Mouse (Mus musculus): ENCODE data around the gene Irgm1. TPM values are rescaled to one million over a fixed set of nuclear protein-coding genes. Genes with fewer than 3 reads are reported as not detected.
"Not testable (repeated sequence)": the region's sequence is repeated elsewhere in the genome, so short reads cannot be mapped to it uniquely, and the experiment has no call there.

Gene Irgm1
- polyA plus RNA-seq (2016; fragmentation: Nextera tagmentation; extraction: Ambion mirVana) = 2.2 and 2.9 TPM in 2 replicates

DNA sequence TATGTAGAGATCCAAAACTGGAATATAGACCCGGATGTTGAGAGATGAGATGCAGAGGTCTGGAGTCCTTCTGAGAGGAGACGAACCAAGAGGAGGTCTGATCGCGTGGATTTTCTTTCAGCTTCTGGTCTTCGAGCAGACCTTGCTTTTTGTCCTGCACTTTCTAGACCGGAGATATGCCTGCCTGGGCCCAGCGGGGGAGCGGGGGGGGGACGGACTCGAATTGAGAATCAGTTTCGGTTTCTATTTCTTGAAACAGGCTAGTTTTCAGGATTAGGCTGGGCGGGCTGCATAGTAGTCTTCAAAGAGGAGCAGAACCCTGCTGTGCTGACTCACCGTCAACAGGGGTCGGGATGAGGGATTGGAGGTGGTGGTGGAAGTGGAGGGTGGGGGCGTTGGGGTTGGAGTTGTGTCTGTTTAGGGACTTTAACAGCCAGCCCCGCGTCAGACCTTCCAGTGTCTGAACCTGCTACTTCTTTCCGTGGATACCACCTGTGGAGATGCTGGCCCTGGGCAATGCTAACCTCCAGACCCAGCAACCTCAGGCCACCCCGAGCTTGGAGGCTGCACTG, at the start of gene Irgm1:
Gene Irgm1 (minus strand): TSS at position 483 of the 572 bp plus-strand sequence.
- H3K27me3 ChIP-seq = peaks cover 16% of the 10 kb centered on the region
- peak within 1 kb of the TSS; percentile 29; the same call in 1 of the 2 replicates for H3K27ac ChIP-seq
- peak within 1 kb of the TSS; percentile 78 for H3K4me2 ChIP-seq
- H3K4me1 ChIP-seq (replicated peaks) = peaks cover 15% of the 10 kb centered on the region
- no peaks in the 10 kb centered on the region for H3K9me3 ChIP-seq
- 0 out of 2 replicates have a peak, but pooled peaks have one; percentile 28 for ATAC-seq (ENCODE audit: insufficient number of reproducible peaks, insufficient read depth, low FRiP score, low TSS enrichment, low read depth)
- H3K36me3 ChIP-seq = no peaks in the 10 kb centered on the region
- peak within 1 kb of the TSS; percentile 60 for H3K9ac ChIP-seq (replicated peaks)
- 1% methylated on average over 19 of the region's 19 CpGs for WGBS
- peak within 1 kb of the TSS; percentile 48 for H3K4me3 ChIP-seq (replicated peaks)

DNA sequence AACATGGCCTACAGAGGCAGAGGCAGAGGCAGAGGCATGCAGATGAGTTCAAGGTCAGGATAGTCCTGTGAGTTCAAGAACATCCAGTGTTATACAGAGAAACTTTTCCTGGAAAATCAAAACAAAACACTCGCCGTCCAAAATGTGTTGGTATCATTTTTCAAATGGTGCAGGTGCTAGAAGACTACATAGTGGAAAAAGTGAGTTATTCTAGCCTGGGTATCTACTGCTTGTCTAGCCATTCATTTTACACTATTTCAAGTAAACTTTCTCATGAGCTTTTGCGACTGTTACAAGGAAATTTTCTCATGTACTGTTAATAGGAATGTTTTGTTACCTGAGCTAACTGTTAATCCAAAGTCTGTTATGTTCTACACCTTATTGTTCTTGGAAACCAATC, 46.9 kb upstream of the Irgm1 start:
- WGBS = 87% methylated on average over 3 of the region's 3 CpGs
- no peaks in the 10 kb centered on the region for H3K9me3 ChIP-seq
- no peak overlapping the region for H3K27ac ChIP-seq
- no peak overlapping the region for H3K4me3 ChIP-seq (replicated peaks)
- H3K4me1 ChIP-seq (replicated peaks) = no peaks in the 10 kb centered on the region
- H3K9ac ChIP-seq (replicated peaks) = no peak overlapping the region
- no peaks in the 10 kb centered on the region for H3K27me3 ChIP-seq
- H3K4me2 ChIP-seq = no peak overlapping the region
- H3K36me3 ChIP-seq = no peaks in the 10 kb centered on the region
- ATAC-seq (ENCODE audit: insufficient number of reproducible peaks, insufficient read depth, low FRiP score, low TSS enrichment, low read depth) = no peak

DNA sequence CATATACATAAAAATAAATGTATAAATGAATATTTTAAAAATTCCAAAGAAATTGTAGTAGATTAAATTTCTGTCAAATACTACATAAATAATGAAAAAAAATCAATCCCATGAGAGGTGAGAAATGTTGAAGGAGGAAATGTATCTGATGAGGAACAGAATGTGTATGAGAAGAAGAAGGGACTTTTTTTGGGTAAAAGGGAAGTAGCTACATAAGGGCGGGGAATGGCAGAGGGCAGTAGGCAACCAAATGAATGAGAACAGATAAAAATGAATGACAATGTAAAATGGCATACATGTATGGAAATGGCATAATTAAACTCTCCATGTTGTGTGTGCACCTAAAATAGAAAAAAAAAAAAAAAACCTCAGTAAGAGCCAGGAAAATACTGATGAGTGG, 42.1 kb upstream of the Irgm1 start:
- Histone ChIP-seq H3K4me2 (no peak overlapping the region), H3K9me3 (no peaks in the 10 kb centered on the region), H3K27me3 (no peaks in the 10 kb centered on the region), H3K36me3 (no peaks in the 10 kb centered on the region), H3K9ac (replicated peaks) (no peak overlapping the region), H3K4me3 (replicated peaks) (no peak overlapping the region), H3K27ac (no peak overlapping the region), H3K4me1 (replicated peaks) (no peaks in the 10 kb centered on the region)
- ATAC-seq (ENCODE audit: insufficient number of reproducible peaks, insufficient read depth, low FRiP score, low TSS enrichment, low read depth) = no peak
- WGBS = 87% methylated on average over 1 of the region's 1 CpGs

DNA sequence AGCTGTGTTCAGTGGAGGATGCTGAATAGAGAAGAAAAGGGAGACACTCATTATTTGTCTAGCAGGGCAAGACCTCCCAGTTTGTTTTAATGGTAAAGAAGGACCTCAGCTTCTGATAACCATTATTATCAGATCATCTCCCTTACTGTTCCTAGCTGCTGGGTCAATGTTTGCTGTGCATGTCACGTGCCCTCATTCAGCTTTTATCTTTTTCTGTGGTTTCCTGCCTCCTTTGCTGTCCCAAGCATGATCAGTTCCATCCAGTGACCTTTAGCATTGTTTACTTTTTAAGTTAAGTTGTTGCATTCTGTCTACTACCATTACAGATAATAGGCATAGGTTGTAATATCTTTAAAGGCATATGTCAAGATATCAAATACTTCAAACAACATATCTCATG, 37.0 kb upstream of the Irgm1 start:
- no peaks in the 10 kb centered on the region for H3K9me3 ChIP-seq
- WGBS = 74% methylated on average over 1 of the region's 1 CpGs
- no peaks in the 10 kb centered on the region for H3K4me1 ChIP-seq (replicated peaks)
- no peak overlapping the region for H3K4me3 ChIP-seq (replicated peaks)
- ATAC-seq (ENCODE audit: insufficient number of reproducible peaks, insufficient read depth, low FRiP score, low TSS enrichment, low read depth) = no peak
- H3K4me2 ChIP-seq = no peak overlapping the region
- H3K9ac ChIP-seq (replicated peaks) = no peak overlapping the region
- H3K27me3 ChIP-seq = no peaks in the 10 kb centered on the region
- H3K36me3 ChIP-seq = no peaks in the 10 kb centered on the region
- H3K27ac ChIP-seq = no peak overlapping the region

DNA sequence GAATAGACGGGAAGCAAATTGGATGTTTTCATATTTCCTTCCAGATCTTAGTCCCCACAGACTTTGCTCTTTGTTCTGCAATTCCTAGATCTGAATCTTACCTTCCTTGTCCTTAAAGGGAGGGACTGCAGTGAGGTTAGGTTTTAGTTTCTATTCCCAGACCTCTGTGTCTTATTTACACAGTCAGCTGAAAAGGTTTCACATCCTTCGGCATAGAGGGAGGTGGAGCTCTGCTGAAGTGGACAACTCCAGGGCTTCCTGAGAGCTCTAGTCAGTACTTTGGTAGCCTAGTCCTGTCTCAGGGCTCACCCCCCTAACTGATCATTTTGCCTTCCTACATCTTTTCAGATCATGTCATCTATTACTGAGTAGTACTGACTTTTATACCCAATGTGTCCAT, 30.5 kb upstream of the Irgm1 start, which contains the start of gene Gm5431:
Gene Gm5431 (minus strand): TSS at position 194 of the 400 bp plus-strand sequence.
- 72% methylated on average over 2 of the region's 2 CpGs for WGBS
- no peak for ATAC-seq (ENCODE audit: insufficient number of reproducible peaks, insufficient read depth, low FRiP score, low TSS enrichment, low read depth)
- Histone ChIP-seq H3K9me3 (no peaks in the 10 kb centered on the region), H3K9ac (replicated peaks) (no peak within 1 kb of the TSS), H3K27me3 (no peaks in the 10 kb centered on the region), H3K4me1 (replicated peaks) (no peaks in the 10 kb centered on the region), H3K27ac (no peak within 1 kb of the TSS), H3K36me3 (no peaks in the 10 kb centered on the region), H3K4me3 (replicated peaks) (no peak within 1 kb of the TSS), H3K4me2 (no peak within 1 kb of the TSS)

DNA sequence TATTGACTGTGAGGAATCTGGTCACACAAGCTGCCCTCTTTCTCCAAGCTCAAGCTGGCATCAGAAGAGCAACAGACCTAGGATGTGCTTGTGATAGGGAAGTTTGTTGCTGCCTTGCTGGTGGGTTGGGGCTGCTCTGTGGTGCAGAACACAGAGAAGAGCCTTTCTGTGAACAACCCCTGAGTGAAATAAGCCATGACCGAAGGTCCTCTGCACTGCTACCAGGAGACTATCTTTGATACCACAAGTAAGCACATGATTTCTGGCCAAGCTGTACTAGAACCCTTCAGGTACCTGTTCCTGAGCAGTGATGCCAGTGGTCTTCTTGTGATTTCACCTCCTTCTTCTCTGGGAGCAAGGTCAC, 30.1 kb upstream of the Irgm1 start:
- not testable (repeated sequence) for H3K27ac ChIP-seq; H3K4me3 ChIP-seq (replicated peaks); ATAC-seq (ENCODE audit: insufficient number of reproducible peaks, insufficient read depth, low FRiP score, low TSS enrichment, low read depth); H3K36me3 ChIP-seq; H3K9ac ChIP-seq (replicated peaks); H3K27me3 ChIP-seq; H3K4me1 ChIP-seq (replicated peaks); H3K9me3 ChIP-seq; H3K4me2 ChIP-seq
- 96% methylated on average over 1 of the region's 1 CpGs for WGBS

DNA sequence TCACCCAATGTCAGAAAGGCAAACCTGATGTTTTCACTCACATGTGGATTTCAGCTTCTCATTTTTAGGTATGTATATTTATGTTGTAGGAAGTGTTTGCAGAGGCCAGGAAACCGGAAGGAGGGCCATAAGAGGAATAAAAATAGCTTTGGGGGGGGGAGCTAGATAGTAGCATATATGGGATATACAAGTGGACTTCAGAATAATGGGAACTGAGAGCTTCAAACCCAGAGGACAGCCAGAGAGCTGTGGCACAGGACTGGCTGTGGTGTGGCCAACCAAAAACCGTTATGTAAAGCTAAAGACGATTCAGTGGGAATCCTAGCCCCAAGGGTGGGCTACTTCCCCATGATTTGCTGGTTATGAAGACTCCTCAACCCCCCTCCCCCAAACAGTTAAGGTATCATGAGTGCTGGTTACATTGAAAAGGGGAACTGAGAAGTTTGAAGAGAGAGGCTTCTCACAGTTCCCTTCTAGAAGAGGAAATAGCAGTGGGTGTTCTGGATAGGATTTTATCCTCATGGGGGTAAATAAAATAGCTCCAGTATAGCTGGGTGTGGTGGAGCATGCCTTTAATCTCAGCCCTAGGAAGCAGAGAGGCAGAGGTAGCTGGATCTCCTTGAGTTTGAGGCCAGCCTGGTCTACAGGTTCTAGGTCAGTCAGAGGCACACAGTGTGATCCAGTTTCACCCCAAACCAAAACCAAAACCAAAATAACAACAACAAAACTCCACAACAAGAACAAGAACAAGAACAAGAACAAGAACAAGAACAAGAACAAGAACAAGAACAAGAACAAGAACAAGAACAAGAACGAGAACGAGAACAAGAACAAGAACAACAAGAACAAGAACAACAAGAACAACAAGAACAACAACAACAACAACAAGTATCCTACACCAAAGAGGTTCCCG, 29.4 kb upstream of the Irgm1 start:
- not testable (repeated sequence) for H3K9ac ChIP-seq (replicated peaks); H3K9me3 ChIP-seq; H3K4me3 ChIP-seq (replicated peaks); H3K36me3 ChIP-seq; ATAC-seq (ENCODE audit: insufficient number of reproducible peaks, insufficient read depth, low FRiP score, low TSS enrichment, low read depth); H3K4me2 ChIP-seq; H3K27me3 ChIP-seq; H3K4me1 ChIP-seq (replicated peaks); H3K27ac ChIP-seq
- 80% methylated on average over 6 of the region's 6 CpGs for WGBS

DNA sequence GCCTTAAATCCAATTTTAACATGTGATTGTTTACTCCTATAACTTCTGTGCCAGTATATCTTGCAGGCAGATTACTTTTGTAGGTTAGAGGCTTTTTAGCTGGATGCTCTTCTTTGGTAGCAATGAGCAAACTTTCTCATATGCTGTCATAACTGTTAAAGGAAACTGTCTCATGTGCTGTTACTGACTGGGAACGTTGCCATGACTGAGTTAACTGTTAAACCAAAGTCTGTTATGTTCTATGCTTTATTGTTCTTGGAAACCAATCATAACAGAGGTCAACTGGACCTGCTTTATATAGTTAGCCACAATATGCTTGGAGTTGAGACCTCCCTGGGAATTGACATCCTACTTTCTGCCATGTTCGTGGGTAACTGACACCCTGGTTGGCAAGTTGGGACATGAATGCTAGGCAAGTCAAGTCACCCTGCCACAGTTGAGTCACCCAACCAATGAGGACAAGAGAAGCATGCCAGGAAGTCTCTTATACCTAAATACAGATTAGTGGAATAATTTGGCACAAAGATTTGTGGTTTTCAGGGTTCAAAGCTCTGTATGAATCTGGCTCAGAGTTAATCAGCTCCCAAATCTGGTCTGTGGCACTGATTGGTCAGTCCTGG, 27.4 kb upstream of the Irgm1 start:
- Histone ChIP-seq H3K4me1 (replicated peaks) (no peaks in the 10 kb centered on the region), H3K27me3 (no peaks in the 10 kb centered on the region), H3K4me3 (replicated peaks) (no peak overlapping the region), H3K36me3 (no peaks in the 10 kb centered on the region), H3K4me2 (no peak overlapping the region), H3K9me3 (no peaks in the 10 kb centered on the region), H3K27ac (no peak overlapping the region), H3K9ac (replicated peaks) (no peak overlapping the region)
- ATAC-seq (ENCODE audit: insufficient number of reproducible peaks, insufficient read depth, low FRiP score, low TSS enrichment, low read depth) = no peak
- WGBS = 78% methylated on average over 2 of the region's 2 CpGs

DNA sequence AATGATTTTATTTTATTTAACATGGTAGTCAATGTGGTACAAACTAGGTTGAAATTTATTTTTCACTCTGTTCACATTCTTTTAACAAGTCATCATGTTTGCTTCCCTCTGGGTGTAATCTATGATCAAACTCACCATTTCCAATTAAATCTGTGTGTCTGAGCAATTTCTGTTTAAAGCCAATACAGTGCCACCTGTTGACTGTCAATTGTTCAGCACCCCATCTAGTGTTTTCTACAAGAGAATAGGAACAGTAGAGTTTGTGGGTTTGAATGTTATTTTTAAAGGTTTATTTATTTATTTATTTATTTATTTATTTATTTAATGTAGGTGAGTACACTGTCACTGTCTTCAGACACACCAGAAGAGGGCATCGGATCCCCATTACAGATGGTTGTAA, 5.2 kb upstream of the Irgm1 start:
- no peaks in the 10 kb centered on the region for H3K9me3 ChIP-seq
- H3K4me2 ChIP-seq = no peak overlapping the region
- no peak overlapping the region for H3K27ac ChIP-seq
- H3K4me3 ChIP-seq (replicated peaks) = no peak overlapping the region
- no peak overlapping the region for H3K9ac ChIP-seq (replicated peaks)
- 94% methylated on average over 1 of the region's 1 CpGs for WGBS
- peaks cover under 1% of the 10 kb centered on the region for H3K4me1 ChIP-seq (replicated peaks)
- peaks cover 13% of the 10 kb centered on the region; the same call in 1 of the 2 replicates for H3K27me3 ChIP-seq
- no peaks in the 10 kb centered on the region for H3K36me3 ChIP-seq
- no peak for ATAC-seq (ENCODE audit: insufficient number of reproducible peaks, insufficient read depth, low FRiP score, low TSS enrichment, low read depth)

DNA sequence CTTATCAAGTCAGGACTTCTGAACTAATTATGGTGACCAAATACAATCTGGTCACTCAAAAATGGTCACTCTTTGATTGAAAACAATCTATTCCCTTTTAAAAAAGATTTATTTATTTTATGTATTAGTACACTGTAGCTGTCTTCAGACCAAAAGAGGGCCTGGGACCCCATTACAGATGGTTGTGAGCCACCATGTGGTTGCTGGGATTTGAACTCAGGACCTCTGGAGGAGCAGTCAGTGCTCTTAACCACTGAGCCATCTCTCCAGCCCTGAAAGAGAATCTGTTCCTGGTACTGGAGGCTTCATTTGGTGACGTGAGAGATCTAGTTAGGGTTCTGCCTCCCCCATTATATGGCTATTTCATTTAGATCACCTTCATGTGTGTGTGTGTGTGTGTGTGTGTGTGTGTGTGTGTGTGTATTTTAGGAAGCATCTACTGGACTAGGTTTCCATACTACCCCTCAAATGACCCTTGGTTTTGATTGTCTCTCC, 3.9 kb upstream of the Irgm1 start:
- H3K4me2 ChIP-seq; H3K4me3 ChIP-seq (replicated peaks); H3K9me3 ChIP-seq; H3K27ac ChIP-seq; H3K9ac ChIP-seq (replicated peaks); ATAC-seq (ENCODE audit: insufficient number of reproducible peaks, insufficient read depth, low FRiP score, low TSS enrichment, low read depth); H3K36me3 ChIP-seq: not testable (repeated sequence)
- 73% methylated on average over 1 of the region's 1 CpGs for WGBS
- Histone ChIP-seq H3K27me3 (peaks cover 13% of the 10 kb centered on the region; the same call in 1 of the 2 replicates), H3K4me1 (replicated peaks) (peaks cover 13% of the 10 kb centered on the region)

DNA sequence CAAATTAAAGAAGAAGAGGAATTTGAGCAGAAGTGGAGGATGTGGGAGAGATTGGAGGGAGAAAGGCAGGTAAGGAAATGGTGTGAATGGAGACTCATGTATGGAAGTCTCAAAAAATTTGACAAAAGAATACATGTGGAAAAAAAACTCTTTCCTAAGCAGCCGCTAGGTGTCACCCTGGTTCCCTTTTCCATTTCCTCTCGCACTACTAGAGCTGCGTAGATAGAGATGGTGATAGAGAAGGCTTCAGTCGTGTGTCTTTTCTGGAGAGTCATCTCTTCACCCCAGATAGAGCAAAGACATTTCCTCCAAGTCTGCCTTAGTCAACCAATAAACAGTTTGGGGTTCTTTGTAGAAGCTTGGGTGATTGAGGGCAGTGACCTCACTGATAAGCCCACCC, 3.0 kb upstream of the Irgm1 start:
- no peak overlapping the region for H3K9ac ChIP-seq (replicated peaks)
- 2% methylated on average over 4 of the region's 4 CpGs for WGBS
- no peaks in the 10 kb centered on the region for H3K36me3 ChIP-seq
- H3K27me3 ChIP-seq = peaks cover 16% of the 10 kb centered on the region; the same call in 1 of the 2 replicates
- no peak overlapping the region for H3K27ac ChIP-seq
- peaks cover 15% of the 10 kb centered on the region for H3K4me1 ChIP-seq (replicated peaks)
- H3K4me2 ChIP-seq = no peak overlapping the region
- no peaks in the 10 kb centered on the region for H3K9me3 ChIP-seq
- H3K4me3 ChIP-seq (replicated peaks) = no peak overlapping the region
- ATAC-seq (ENCODE audit: insufficient number of reproducible peaks, insufficient read depth, low FRiP score, low TSS enrichment, low read depth) = no peak
